Mouse (Mus musculus) CH12.LX (cell line): Measurements from ENCODE around the gene Zmynd11. TPM values are rescaled to one million over a fixed set of nuclear protein-coding genes. Genes with fewer than 3 reads are reported as not detected.

Experiments
- DNase-seq: peaks from one replicate; pipeline ENCODE4 v3.0.0-alpha.2; 2013; ENCODE audit errors: extremely low read depth
- H3K27ac ChIP-seq: 2 replicates; pipeline ENCODE4 v1.5.1; 2012; ENCODE audit warnings: low read depth, mild to moderate bottlenecking, control low read depth, moderate library complexity; ENCODE audit not compliant: insufficient read depth
- H3K27me3 ChIP-seq: replicated peaks from 2 replicates; pipeline ENCODE3; 2012; ENCODE audit warnings: inconsistent platforms
- H3K36me3 ChIP-seq, 2 experiments: replicated peaks in 1 of 2; 2 replicates each; pipeline versions ENCODE3 to v1.6.1; 2012; ENCODE audit warnings: inconsistent platforms in 1 of 2, low read length in 1 of 2, mild to moderate bottlenecking in 1 of 2, mixed read lengths in 1 of 2, moderate library complexity in 1 of 2; ENCODE audit not compliant: control insufficient read depth in 1 of 2, insufficient read depth in 1 of 2
- H3K4me1 ChIP-seq, 2 experiments: 2 replicates each; pipeline ENCODE4 v1.6.1; 2012; ENCODE audit warnings: inconsistent platforms in 1 of 2, moderate library complexity in 1 of 2; ENCODE audit not compliant: insufficient read depth in 2 of 2, control insufficient read depth in 1 of 2
- H3K4me2 ChIP-seq: 2 replicates; pipeline ENCODE4 v1.6.1; 2012; ENCODE audit warnings: low read depth, mild to moderate bottlenecking, control low read depth; ENCODE audit not compliant: poor library complexity, insufficient read depth, severe bottlenecking
- H3K4me3 ChIP-seq, 3 experiments: fragments of 150-350 bp in 1 of 3; sonication (generic) in 1 of 3; replicated peaks in 1 of 3; 2 replicates each; pipeline versions ENCODE3 to v1.5.1; 2011 to 2012; ENCODE audit warnings: low read depth in 2 of 3, low read length in 2 of 3, mild to moderate bottlenecking in 2 of 3, moderate library complexity in 2 of 3, control low read depth in 1 of 3, improper control_type of control experiment in 1 of 3, inconsistent platforms in 1 of 3, mixed read lengths in 1 of 3; ENCODE audit not compliant: poor library complexity in 1 of 3
- H3K79me2 ChIP-seq: replicated peaks from 2 replicates; pipeline ENCODE4 v1.6.1; 2012; ENCODE audit warnings: mild to moderate bottlenecking, moderate library complexity; ENCODE audit not compliant: control insufficient read depth, poor library complexity, insufficient read depth, severe bottlenecking; ENCODE audit errors: extremely low read depth
- H3K9ac ChIP-seq: 2 replicates; pipeline ENCODE4 v1.6.1; 2012; ENCODE audit warnings: low read depth, mild to moderate bottlenecking, control low read depth, moderate library complexity; ENCODE audit not compliant: insufficient read depth
- H3K9me3 ChIP-seq: replicated peaks from 2 replicates; pipeline ENCODE3; 2012; ENCODE audit warnings: low read length, inconsistent platforms, mixed read lengths
- CHD1 ChIP-seq: IDR thresholded peaks from 2 replicates; pipeline ENCODE4 v1.6.1; 2012; ENCODE audit warnings: low read depth, low read length, improper control_type of control experiment, inconsistent platforms
- CHD2 ChIP-seq: IDR thresholded peaks from 2 replicates; pipeline ENCODE4 v1.6.1; 2011; ENCODE audit warnings: low read length, improper control_type of control experiment
- CTCF ChIP-seq, 2 experiments: IDR thresholded peaks in 1 of 2; conservative IDR thresholded peaks in 1 of 2; 2 replicates each; pipeline ENCODE4 v1.5.1; 2011 to 2012; ENCODE audit warnings: low read depth in 2 of 2, low read length in 2 of 2, improper control_type of control experiment in 1 of 2, inconsistent platforms in 1 of 2, mild to moderate bottlenecking in 1 of 2, moderate library complexity in 1 of 2
- ELF1 ChIP-seq: IDR thresholded peaks from 2 replicates; pipeline ENCODE4 v1.6.1; 2014; ENCODE audit warnings: low read depth, mild to moderate bottlenecking, inconsistent platforms, low read length, improper control_type of control experiment
- GABPA ChIP-seq: IDR thresholded peaks from 2 replicates; pipeline ENCODE4 v1.6.1; 2012; ENCODE audit warnings: low read depth, low read length, improper control_type of control experiment, inconsistent platforms; ENCODE audit not compliant: insufficient replicate concordance
- JUND ChIP-seq: conservative IDR thresholded peaks from 2 replicates; pipeline ENCODE4 v1.6.1; 2011; ENCODE audit warnings: low read depth, low read length, improper control_type of control experiment
- MAFK ChIP-seq: IDR thresholded peaks from 2 replicates; pipeline ENCODE4 v1.6.1; 2011; ENCODE audit warnings: low read length, improper control_type of control experiment; ENCODE audit not compliant: insufficient replicate concordance
- MAZ ChIP-seq: IDR thresholded peaks from 2 replicates; pipeline ENCODE4 v1.6.1; 2012; ENCODE audit warnings: low read depth, mild to moderate bottlenecking, inconsistent platforms, low read length, improper control_type of control experiment, moderate library complexity
- MYC ChIP-seq: IDR thresholded peaks from 2 replicates; pipeline ENCODE4 v1.6.1; 2011; ENCODE audit warnings: low read depth, mild to moderate bottlenecking, improper control_type of control experiment, low read length
- POLR2A ChIP-seq: IDR thresholded peaks from 2 replicates; pipeline ENCODE4 v1.6.1; 2011; ENCODE audit warnings: low read depth, mild to moderate bottlenecking, improper control_type of control experiment, low read length
- POLR2AphosphoS2 ChIP-seq: IDR thresholded peaks from 2 replicates; pipeline ENCODE4 v1.6.1; 2011; ENCODE audit warnings: low read depth, low read length, improper control_type of control experiment
- RAD21 ChIP-seq: IDR thresholded peaks from 2 replicates; pipeline ENCODE4 v1.6.1; 2011; ENCODE audit warnings: low read depth, mild to moderate bottlenecking, low read length, improper control_type of control experiment, moderate library complexity
- SMC3 ChIP-seq: IDR thresholded peaks from 2 replicates; pipeline ENCODE4 v1.6.1; 2011; ENCODE audit warnings: low read depth, low read length, improper control_type of control experiment
- UBTF ChIP-seq: IDR thresholded peaks from 2 replicates; pipeline ENCODE4 v1.6.1; 2012; ENCODE audit warnings: low read depth, mild to moderate bottlenecking, inconsistent platforms, low read length, improper control_type of control experiment, moderate library complexity
- USF1 ChIP-seq: IDR thresholded peaks from 2 replicates; pipeline ENCODE4 v1.6.1; 2014; ENCODE audit warnings: low read depth, mild to moderate bottlenecking, inconsistent platforms, low read length, improper control_type of control experiment
- USF2 ChIP-seq: conservative IDR thresholded peaks from 2 replicates; pipeline ENCODE4 v1.6.1; 2011; ENCODE audit warnings: low read depth, low read length, improper control_type of control experiment
- ZMIZ1 ChIP-seq: IDR thresholded peaks from 2 replicates; pipeline ENCODE4 v1.6.1; 2012; ENCODE audit warnings: low read depth, mild to moderate bottlenecking, inconsistent platforms, low read length, improper control_type of control experiment
- dilution Hi-C: fragments of 300-500 bp; cut with MboI; formaldehyde crosslinking; loops from 2 replicates; pipeline ENCODE4 v1.14.3; 2020; ENCODE audit warnings: low sequenced_read_pairs; ENCODE audit not compliant: extremely low pct_unique_long_range_greater_than_20kb, extremely low pct_ligation_motif_present
- in situ Hi-C: fragments of 300-500 bp; cut with MboI; formaldehyde crosslinking; loops from 3 replicates; pipeline ENCODE4 v1.14.3; 2019; ENCODE audit warnings: low sequenced_read_pairs, low pct_ligation_motif_present, low pct_unique_long_range_greater_than_20kb, mixed read lengths
- polyA plus RNA-seq: library from polyadenylated mRNA; unstranded; fragments of >175 nt; gene quantifications from 2 replicates; pipeline ENCODE4 v1.2.1, GENCODE M21; 2012; ENCODE audit warnings: low read depth; ENCODE audit not compliant: insufficient read length
- total RNA-seq, 2 experiments: library from RNA; depleted of rRNA; stranded (reverse); fragments of 300-350 nt in 1 of 2; fragments of >200 nt in 1 of 2; gene quantifications; 2 replicates each; pipeline ENCODE4 v1.2.3; 2012 to 2014

The Zmynd11 gene
- total and polyA plus RNA-seq, 3 experiments: 18.1 to 32.2 (median 20.4) TPM

DNA sequence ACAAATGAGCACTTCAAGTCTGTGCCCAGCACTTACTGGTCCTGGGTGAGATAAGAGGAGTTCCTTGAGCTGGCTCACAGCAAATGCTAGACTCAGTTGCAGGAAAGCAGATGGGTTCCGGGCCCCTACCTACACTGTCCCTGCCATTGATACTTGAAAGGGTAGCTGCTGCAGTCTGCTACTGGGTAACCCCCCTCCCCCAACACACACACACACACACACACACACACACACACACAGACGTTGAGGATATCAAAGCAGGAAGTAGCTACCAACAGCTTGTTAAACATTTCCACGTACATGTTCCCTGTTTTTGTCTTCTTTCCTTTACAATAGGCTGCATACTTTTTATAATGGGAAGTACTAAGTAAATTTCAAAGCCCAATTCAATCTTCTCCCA, 127.2 kb downstream of the Zmynd11 start:
- H3K27me3 ChIP-seq: no peaks in the 10 kb centered on the region
- H3K9me3 ChIP-seq: no peaks in the 10 kb centered on the region
- no peaks in the 10 kb centered on the region for H3K79me2 ChIP-seq
- no peak overlapping the region for H3K4me3 ChIP-seq
- H3K27ac ChIP-seq: no peak overlapping the region
- peaks cover 0 to 26% of the 10 kb centered on the region in 2 experiments; a peak in 2 of 4 replicates for H3K4me1 ChIP-seq
- H3K4me2 ChIP-seq: no peak overlapping the region
- H3K9ac ChIP-seq: no peak overlapping the region
- TF ChIP-seq ELF1 (peak; percentile 25; the same call in 1 of the 2 replicates), GABPA (no peak), SMC3 (no peak), CHD2 (peak; percentile 50; the same call in 1 of the 2 replicates)
- TF ChIP-seq, all 38 proteins: peak for 2
- dilution Hi-C loops (no loop called here), in situ Hi-C loops (loop anchor here (10.0 kb wide), 1 partner anchor 453 kb away; no protein-coding TSS in a partner anchor)
- no peak for DNase-seq
- H3K36me3 ChIP-seq: no peaks in the 10 kb centered on the region

DNA sequence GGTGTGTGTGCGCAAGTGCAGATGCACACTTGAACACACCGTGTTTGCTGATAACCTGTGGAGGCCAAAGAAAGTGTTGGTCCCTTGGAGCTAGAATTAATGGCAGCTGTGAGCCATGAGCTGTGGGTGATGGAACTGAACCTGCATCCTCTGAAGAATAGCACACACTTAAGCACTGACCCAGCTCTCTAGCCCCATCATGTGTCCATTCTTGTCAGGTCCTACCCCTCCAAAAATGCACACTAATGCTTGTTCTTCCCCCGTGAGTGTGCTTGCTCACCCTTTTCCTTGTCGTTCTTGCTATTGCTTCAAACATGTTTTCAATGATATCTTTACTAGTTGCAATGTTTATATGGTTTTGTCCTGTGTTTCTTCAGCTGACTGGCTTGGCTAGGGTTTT, 128.6 kb downstream of the Zmynd11 start:
- Histone ChIP-seq H3K9me3 (no peaks in the 10 kb centered on the region), H3K36me3 (no peaks in the 10 kb centered on the region), H3K4me3 (peak overlapping the region in 2 of 3 experiments; percentile 4 to 59), H3K9ac (no peak overlapping the region), H3K27me3 (no peaks in the 10 kb centered on the region), H3K4me1 (peaks cover 0 to 19% of the 10 kb centered on the region in 2 experiments; a peak in 2 of 4 replicates), H3K79me2 (no peaks in the 10 kb centered on the region), H3K27ac (no peak overlapping the region), H3K4me2 (peak overlapping the region; percentile 89)
- TF ChIP-seq ELF1: no peak
- no peak for TF ChIP-seq MAZ
- no peak for TF ChIP-seq ZMIZ1
- TF ChIP-seq MYC: peak; percentile 18; the same call in 1 of the 2 replicates
- no peak for TF ChIP-seq CHD1
- TF ChIP-seq RAD21: peak; percentile 84
- peak; percentile 18 to 83; a peak in 2 of 4 replicates for TF ChIP-seq CTCF (conservative IDR thresholded peaks at IDR 0.05 in 1 of 2, IDR thresholded peaks at IDR 0.05 in 1 of 2; ENCODE audit: low read depth in 2 of 2, low read length in 2 of 2)
- 0 out of 2 replicates have a peak, but pooled peaks have one; percentile 33 for TF ChIP-seq MAFK
- no peak for TF ChIP-seq UBTF
- TF ChIP-seq SMC3: peak; percentile 83
- no peak for TF ChIP-seq USF1
- no peak for TF ChIP-seq JUND
- dilution Hi-C loops: no loop called here
- peak; percentile 69 for DNase-seq
- in situ Hi-C loops: loop anchor here (10.0 kb wide), 1 partner anchor 452 kb away; no protein-coding TSS in a partner anchor

DNA sequence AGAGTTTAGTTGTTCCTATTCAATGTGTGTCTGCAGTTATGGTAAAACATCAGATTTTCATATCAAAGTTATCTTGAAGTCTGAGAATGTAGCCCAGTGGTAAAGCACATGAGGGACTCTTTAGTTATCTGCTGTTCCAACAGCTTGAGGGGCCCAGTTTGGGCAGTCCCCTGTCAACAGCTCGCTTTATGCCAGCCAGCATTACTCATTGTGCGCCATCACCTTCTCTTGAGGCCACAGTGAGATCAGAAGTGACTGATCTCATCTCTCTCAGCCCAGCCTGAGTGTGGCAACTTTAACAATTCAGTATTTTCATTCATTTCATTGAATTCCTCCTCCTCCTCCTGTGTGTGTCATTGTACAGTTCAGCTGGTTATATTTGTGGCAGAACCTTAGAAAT, 129.2 kb downstream of the Zmynd11 start:
- DNase-seq: no peak
- Histone ChIP-seq H3K9me3 (no peaks in the 10 kb centered on the region), H3K4me1 (peaks cover 0 to 19% of the 10 kb centered on the region in 2 experiments; a peak in 2 of 4 replicates)
- no peak for TF ChIP-seq POLR2AphosphoS2
- TF ChIP-seq CTCF (conservative IDR thresholded peaks at IDR 0.05 in 1 of 2, IDR thresholded peaks at IDR 0.05 in 1 of 2; ENCODE audit: low read depth in 2 of 2, low read length in 2 of 2): no peak
- TF ChIP-seq POLR2A: no peak
- no peak for TF ChIP-seq ELF1
- TF ChIP-seq USF2: no peak
- TF ChIP-seq, all 38 proteins: peak for 0
- in situ Hi-C loops (loop anchor here (10.0 kb wide), 1 partner anchor 451 kb away; no protein-coding TSS in a partner anchor), dilution Hi-C loops (no loop called here)
- Histone ChIP-seq H3K27ac (no peak overlapping the region), H3K79me2 (no peaks in the 10 kb centered on the region), H3K9ac (no peak overlapping the region), H3K36me3 (no peaks in the 10 kb centered on the region), H3K4me3 (no peak overlapping the region), H3K4me2 (no peak overlapping the region), H3K27me3 (no peaks in the 10 kb centered on the region)
